Mouse (Mus musculus): ENCODE results near the gene Ggt6. TPM values are rescaled to one million over a fixed set of nuclear protein-coding genes. Genes with fewer than 3 reads are reported as not detected.

Ggt6 gene
- total and polyA plus RNA-seq, 3 experiments, result 0.13 to 0.19 TPM; not detected in 1

GRCm38 (mm10) chr11:72408451-72409170, 26.7 kb upstream of the Ggt6 start (continued):
- no peak for TF ChIP-seq RCOR1 (conservative IDR thresholded peaks at IDR 0.05; ENCODE audit: low read depth, low read length)
- no peak for TF ChIP-seq HCFC1 (IDR thresholded peaks at IDR 0.05; ENCODE audit: low read depth, low read length)
- TF ChIP-seq GABPA (IDR thresholded peaks at IDR 0.05; ENCODE audit: insufficient replicate concordance, low read depth, low read length), result no peak

- peaks cover 3% of the 10 kb centered on the region for H3K9me3 ChIP-seq (replicated peaks; ENCODE audit: low read length)
- TF ChIP-seq NRF1 (IDR thresholded peaks at IDR 0.05; ENCODE audit: low read depth, low read length), result no peak
- TF ChIP-seq PAX5 (IDR thresholded peaks at IDR 0.05; ENCODE audit: low read length), result no peak
- no peak for TF ChIP-seq MYC (IDR thresholded peaks at IDR 0.05; ENCODE audit: low read depth, low read length)
- no peak for TF ChIP-seq ZMIZ1 (IDR thresholded peaks at IDR 0.05; ENCODE audit: low read depth, low read length)
- no peak for TF ChIP-seq POLR2AphosphoS2 (IDR thresholded peaks at IDR 0.05; ENCODE audit: low read depth, low read length)
- TF ChIP-seq BHLHE40 (IDR thresholded peaks at IDR 0.05; ENCODE audit: low read depth, low read length), result no peak
- no peak for TF ChIP-seq ZNF384 (IDR thresholded peaks at IDR 0.05; ENCODE audit: low read depth, low read length)
- TF ChIP-seq CHD2 (IDR thresholded peaks at IDR 0.05; ENCODE audit: low read length), result no peak
- no peak for TF ChIP-seq CTCF (conservative IDR thresholded peaks at IDR 0.05 in 1 of 2, IDR thresholded peaks at IDR 0.05 in 1 of 2; ENCODE audit: low read depth in 2 of 2, low read length in 2 of 2)
- no peak for TF ChIP-seq UBTF (IDR thresholded peaks at IDR 0.05; ENCODE audit: low read depth, low read length)
- no peak for TF ChIP-seq SIN3A (IDR thresholded peaks at IDR 0.05; ENCODE audit: low read length)
- TF ChIP-seq ELF1 (IDR thresholded peaks at IDR 0.05; ENCODE audit: low read depth, low read length), result no peak
- H3K9ac ChIP-seq (ENCODE audit: insufficient read depth, low read depth), result no peak overlapping the region
- H3K4me3 ChIP-seq (replicated peaks in 1 of 3; ENCODE audit: low read depth in 2 of 3, low read length in 2 of 3, poor library complexity in 1 of 3), result no peak overlapping the region
- in situ Hi-C loops (cut with MboI; ENCODE audit: low pct_ligation_motif_present, low pct_unique_long_range_greater_than_20kb, low sequenced_read_pairs), result no loop called here
- H3K27ac ChIP-seq (ENCODE audit: insufficient read depth, low read depth), result no peak overlapping the region
- no peak for DNase-seq (ENCODE audit: extremely low read depth)
- H3K27me3 ChIP-seq (replicated peaks), result peaks cover 93% of the 10 kb centered on the region
- dilution Hi-C loops (cut with MboI; ENCODE audit: extremely low pct_ligation_motif_present, extremely low pct_unique_long_range_greater_than_20kb, low sequenced_read_pairs), result no loop called here
- H3K79me2 ChIP-seq (replicated peaks; ENCODE audit: control insufficient read depth, extremely low read depth, insufficient read depth, poor library complexity, severe bottlenecking), result no peaks in the 10 kb centered on the region
- peaks cover 3 to 5% of the 10 kb centered on the region in 2 experiments; a peak in 3 of 4 replicates for H3K4me1 ChIP-seq (ENCODE audit: control insufficient read depth in 1 of 2, insufficient read depth in 2 of 2)
- H3K36me3 ChIP-seq (replicated peaks in 1 of 2; ENCODE audit: control insufficient read depth in 1 of 2, insufficient read depth in 1 of 2, low read length in 1 of 2), result no peaks in the 10 kb centered on the region
- no peak overlapping the region for H3K4me2 ChIP-seq (ENCODE audit: insufficient read depth, low read depth, poor library complexity, severe bottlenecking)
Measured at GRCm38 (mm10) chr11:72409649-72410385, 25.5 kb upstream of the Ggt6 start.

- TF ChIP-seq RAD21 (IDR thresholded peaks at IDR 0.05; ENCODE audit: low read depth, low read length) (no peak; the same call in 1 of the 2 replicates), JUND (conservative IDR thresholded peaks at IDR 0.05; ENCODE audit: low read depth, low read length) (no peak), IRF4 (IDR thresholded peaks at IDR 0.05; ENCODE audit: low read depth, low read length) (no peak), CTCF (conservative IDR thresholded peaks at IDR 0.05 in 1 of 2, IDR thresholded peaks at IDR 0.05 in 1 of 2; ENCODE audit: low read depth in 2 of 2, low read length in 2 of 2) (peak in 1 of 2 experiments; percentile 39; a peak in 2 of 4 replicates), EP300 (IDR thresholded peaks at IDR 0.05; ENCODE audit: low read length) (no peak), E2F4 (IDR thresholded peaks at IDR 0.05; ENCODE audit: insufficient replicate concordance, low read depth, low read length) (no peak), PAX5 (IDR thresholded peaks at IDR 0.05; ENCODE audit: low read length) (no peak), ETS1 (conservative IDR thresholded peaks at IDR 0.05; ENCODE audit: low read depth, low read length) (no peak), SMC3 (IDR thresholded peaks at IDR 0.05; ENCODE audit: low read depth, low read length) (peak; percentile 20; the same call in 1 of the 2 replicates), USF2 (conservative IDR thresholded peaks at IDR 0.05; ENCODE audit: low read depth, low read length) (no peak), NRF1 (IDR thresholded peaks at IDR 0.05; ENCODE audit: low read depth, low read length) (peak; percentile 69), CHD1 (IDR thresholded peaks at IDR 0.05; ENCODE audit: low read depth, low read length) (no peak)
- Histone ChIP-seq H3K4me2 (ENCODE audit: insufficient read depth, low read depth, poor library complexity, severe bottlenecking) (0 out of 2 replicates have a peak overlapping the region, but pooled peaks have one; percentile 33), H3K9ac (ENCODE audit: insufficient read depth, low read depth) (no peak overlapping the region), H3K4me3 (replicated peaks in 1 of 3; ENCODE audit: low read depth in 2 of 3, low read length in 2 of 3, poor library complexity in 1 of 3) (peak overlapping the region in 1 of 3 experiments; percentile 20), H3K27me3 (replicated peaks) (peaks cover 93% of the 10 kb centered on the region), H3K9me3 (replicated peaks; ENCODE audit: low read length) (peaks cover 3% of the 10 kb centered on the region), H3K36me3 (replicated peaks in 1 of 2; ENCODE audit: control insufficient read depth in 1 of 2, insufficient read depth in 1 of 2, low read length in 1 of 2) (no peaks in the 10 kb centered on the region), H3K27ac (ENCODE audit: insufficient read depth, low read depth) (no peak overlapping the region), H3K4me1 (ENCODE audit: control insufficient read depth in 1 of 2, insufficient read depth in 2 of 2) (peaks cover 3 to 5% of the 10 kb centered on the region in 2 experiments; a peak in 3 of 4 replicates), H3K79me2 (replicated peaks; ENCODE audit: control insufficient read depth, extremely low read depth, insufficient read depth, poor library complexity, severe bottlenecking) (no peaks in the 10 kb centered on the region)
- in situ Hi-C loops (cut with MboI; ENCODE audit: low pct_ligation_motif_present, low pct_unique_long_range_greater_than_20kb, low sequenced_read_pairs) (no loop called here), dilution Hi-C loops (cut with MboI; ENCODE audit: extremely low pct_ligation_motif_present, extremely low pct_unique_long_range_greater_than_20kb, low sequenced_read_pairs) (no loop called here)
- DNase-seq (ENCODE audit: extremely low read depth), result no peak
Measured at GRCm38 (mm10) chr11:72410521-72411092, 24.7 kb upstream of the Ggt6 start.
